Mouse (Mus musculus): ENCODE measurements around the gene Gpn2. TPM values are rescaled to one million over a fixed set of nuclear protein-coding genes. Genes with fewer than 3 reads are reported as not detected.

The Gpn2 gene
- total RNA-seq, 1 experiment from 2014 or later: 6.9 TPM

Other genes starting within 250 kb of the Gpn2 start
- 10.9 to 11.7 TPM (median 11.3 TPM) in 3 replicates for gene Wdtc1, start 230.9 kb upstream of the Gpn2 start, total RNA-seq (2017)
- gene Slc9a1, start 214.7 kb upstream of the Gpn2 start, total RNA-seq (2017): 7.0 to 24.9 TPM (median 10.2 TPM) in 3 replicates
- gene Tent5b, start 104.2 kb upstream of the Gpn2 start, total RNA-seq (2017): not detected in 3 replicates
- not detected in 3 replicates for gene Trnp1, start 85.8 kb upstream of the Gpn2 start, total RNA-seq (2017)
- not detected in 3 replicates for gene Kdf1, start 65.4 kb upstream of the Gpn2 start, total RNA-seq (2017)
- 88.6 to 116 TPM (median 99.8 TPM) in 3 replicates for gene Nudc, start 38.4 kb upstream of the Gpn2 start, total RNA-seq (2017)
- gene Nr0b2, start 31.0 kb upstream of the Gpn2 start, total RNA-seq (2017): not detected in 3 replicates
- gene Gpatch3, start 9.6 kb upstream of the Gpn2 start, total RNA-seq (2017): 30.9 to 41.9 TPM (median 32.6 TPM) in 3 replicates
- gene Sfn, start 17.8 kb downstream of the Gpn2 start, total RNA-seq (2017): 6.3 to 20.1 TPM (median 7.1 TPM) in 3 replicates
- 12.8 to 48.9 TPM (median 20.8 TPM) in 3 replicates for gene Zdhhc18, start 65.8 kb downstream of the Gpn2 start, total RNA-seq (2017)
- gene Pigv, start 88.3 kb downstream of the Gpn2 start, total RNA-seq (2017): 3.5 to 16.0 TPM (median 5.7 TPM) in 3 replicates
- gene Arid1a, start 172.4 kb downstream of the Gpn2 start, total RNA-seq (2017): 30.6 to 80.8 TPM (median 34.0 TPM) in 3 replicates

Measured in monocyte, adult 5-6 weeks (primary cell).